Mouse (Mus musculus) neural tube, embryonic 12.5 days (tissue): Measurements from ENCODE around the gene Ampd3. TPM values are rescaled to one million over a fixed set of nuclear protein-coding genes. Genes with fewer than 3 reads are reported as not detected.

Source experiments
- ATAC-seq: fragments of 200-750 bp; cut with Nextera tagmentation; 2 replicates; pipeline ENCODE4 v1.8.0; 2017; ENCODE audit warnings: low read depth, mild to moderate bottlenecking, moderate TSS enrichment, moderate library complexity; ENCODE audit not compliant: low FRiP score
- H3K27ac ChIP-seq: fragments of 300-500 bp; sonication (generic); 2 replicates; pipeline ENCODE4 v1.5.1; 2016
- H3K27me3 ChIP-seq: fragments of 300-500 bp; sonication (generic); replicated peaks from 2 replicates; pipeline ENCODE4 v1.6.1; 2016; ENCODE audit warnings: mild to moderate bottlenecking
- H3K36me3 ChIP-seq: fragments of 300-500 bp; sonication (generic); 2 replicates; pipeline ENCODE4 v1.6.1; 2016; ENCODE audit warnings: mild to moderate bottlenecking
- H3K4me1 ChIP-seq: fragments of 300-500 bp; sonication (generic); 2 replicates; pipeline ENCODE4 v1.6.1; 2016
- H3K4me2 ChIP-seq: fragments of 300-500 bp; sonication (generic); replicated peaks from 2 replicates; pipeline ENCODE4 v1.6.1; 2016; ENCODE audit warnings: mild to moderate bottlenecking
- H3K4me3 ChIP-seq: fragments of 300-500 bp; sonication (generic); 2 replicates; pipeline ENCODE4 v1.5.1; 2016
- H3K9ac ChIP-seq: fragments of 300-500 bp; sonication (generic); 2 replicates; pipeline ENCODE4 v1.6.1; 2016; ENCODE audit warnings: mild to moderate bottlenecking
- H3K9me3 ChIP-seq: fragments of 300-500 bp; sonication (generic); 2 replicates; pipeline ENCODE4 v1.6.1; 2016; ENCODE audit warnings: mild to moderate bottlenecking
- WGBS: fragments of 180-500 bp; shearing (Covaris S2); methylation state at CpG from one replicate; pipeline ENCODE4 v1.1.7; 2016; 5-methylcytosine and 5-hydroxymethylcytosine counted together
- microRNA-seq: library from miRNA; unstranded; fragments of <30 nt; microRNA quantifications from one replicate; pipeline ENCODE4, GENCODE M21; 2017
- polyA plus RNA-seq: library from polyadenylated mRNA; unstranded; fragments of >200 nt; fragmentation: Nextera tagmentation; extraction: Ambion mirVana; gene quantifications from 2 replicates; pipeline ENCODE4 v1.2.1, GENCODE M21; 2016

Ampd3 gene
- polyA plus RNA-seq, 1 experiment from 2014 or later: 3.1 TPM

DNA sequence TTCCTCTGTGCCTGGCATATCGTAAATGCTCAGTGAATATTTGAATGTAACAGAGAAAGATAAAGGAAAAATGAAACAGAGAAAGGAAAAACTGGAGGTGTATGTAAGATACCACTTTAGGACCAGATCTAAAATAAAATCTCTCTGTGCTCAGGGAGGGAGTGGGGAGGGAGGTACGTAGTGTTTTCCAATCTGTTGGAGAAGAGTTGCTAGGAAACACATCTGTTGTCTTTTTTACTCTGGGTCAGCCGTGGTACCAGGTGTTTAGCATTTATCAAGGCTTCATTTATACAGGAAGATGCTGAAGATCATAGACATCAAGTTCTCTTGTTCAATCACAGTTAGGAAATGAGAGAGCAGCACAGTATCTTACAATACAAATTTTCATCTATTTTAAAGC lies 86.5 kb downstream of the Ampd3 start:
- Histone ChIP-seq H3K9me3 (no peaks in the 10 kb centered on the region), H3K4me2 (no peak overlapping the region), H3K4me3 (no peak overlapping the region), H3K9ac (no peak overlapping the region), H3K27me3 (no peaks in the 10 kb centered on the region), H3K36me3 (no peaks in the 10 kb centered on the region), H3K27ac (no peak overlapping the region), H3K4me1 (no peaks in the 10 kb centered on the region)
- no peak for ATAC-seq
- WGBS: 62% methylated on average over 3 of the region's 3 CpGs

DNA sequence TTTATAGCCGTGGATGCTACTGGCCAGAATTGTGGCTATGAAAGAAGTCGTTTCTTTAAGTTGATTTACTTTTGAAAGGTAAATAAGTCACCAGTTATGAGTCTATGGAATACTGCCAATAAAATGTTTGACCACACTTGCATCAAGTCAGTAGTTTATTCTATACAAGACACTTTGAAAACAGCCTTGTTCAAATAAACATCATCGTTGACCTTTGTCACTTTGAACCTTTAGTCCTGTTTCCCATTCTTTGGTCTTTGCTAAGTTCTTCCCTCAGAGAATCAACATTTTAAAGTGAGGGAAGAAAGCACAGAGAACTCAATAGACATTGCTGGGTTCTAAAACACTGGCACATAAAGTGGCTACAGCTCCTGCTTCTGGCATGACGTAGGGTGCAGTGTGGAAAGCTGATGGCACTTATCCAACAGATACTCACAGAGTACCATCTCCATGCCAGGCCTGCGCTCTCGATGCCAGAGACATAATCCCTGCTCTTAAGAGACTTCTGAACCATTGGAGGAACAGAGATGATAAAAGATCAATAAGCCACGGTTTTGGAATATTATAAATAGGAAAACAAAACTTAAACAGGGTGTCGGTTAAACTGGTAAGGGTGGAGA lies 87.0 kb downstream of the Ampd3 start:
- H3K4me3 ChIP-seq: no peak overlapping the region
- H3K4me1 ChIP-seq: no peaks in the 10 kb centered on the region
- no peaks in the 10 kb centered on the region for H3K36me3 ChIP-seq
- no peak overlapping the region for H3K27ac ChIP-seq
- no peak overlapping the region for H3K4me2 ChIP-seq
- ATAC-seq: no peak
- H3K9me3 ChIP-seq: no peaks in the 10 kb centered on the region
- H3K9ac ChIP-seq: no peak overlapping the region
- no peaks in the 10 kb centered on the region for H3K27me3 ChIP-seq
- WGBS: 81% methylated on average over 8 of the region's 8 CpGs

DNA sequence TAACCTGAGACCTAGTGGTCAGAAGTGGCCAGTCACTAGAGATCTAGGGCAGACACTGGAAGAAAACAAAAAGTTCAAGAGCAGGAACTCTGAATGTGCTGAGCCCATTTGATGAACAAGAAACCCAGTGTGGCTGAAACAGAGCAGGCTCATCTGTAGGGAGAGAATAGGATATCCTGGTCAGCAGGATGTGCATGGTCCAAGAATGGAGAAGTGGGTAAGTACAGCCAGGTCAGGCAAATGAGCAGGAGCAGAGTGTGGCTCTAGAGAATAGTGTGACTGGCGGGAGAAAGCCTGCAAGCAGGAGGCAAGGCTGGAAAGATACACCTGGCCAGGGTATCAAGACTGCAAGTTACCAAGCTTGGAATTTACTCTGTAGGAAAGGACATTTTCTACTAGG lies 87.6 kb downstream of the Ampd3 start:
- Histone ChIP-seq H3K9ac (no peak overlapping the region), H3K36me3 (no peaks in the 10 kb centered on the region)

DNA sequence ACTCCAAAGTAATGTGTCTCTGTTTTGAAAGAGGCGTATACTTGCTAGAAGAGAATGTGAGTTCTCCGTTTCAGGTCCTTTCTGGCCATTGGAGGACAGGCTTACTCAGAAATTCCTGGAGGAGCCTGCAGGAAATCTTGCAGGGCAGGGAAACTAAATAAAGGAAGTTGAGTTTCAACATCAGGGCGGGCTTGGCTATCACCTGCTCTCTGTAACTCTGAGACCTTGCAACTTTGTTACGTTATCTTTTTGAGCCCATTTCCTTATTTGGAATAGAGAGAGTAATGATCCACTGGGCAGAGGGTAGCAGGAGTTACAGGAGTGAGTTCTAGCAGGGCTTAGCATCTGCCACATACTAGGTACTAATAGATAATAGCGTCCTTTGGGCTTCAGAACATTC lies 92.1 kb downstream of the Ampd3 start:
- Histone ChIP-seq H3K4me3 (no peak overlapping the region), H3K9ac (no peak overlapping the region), H3K36me3 (no peaks in the 10 kb centered on the region), H3K27me3 (no peaks in the 10 kb centered on the region), H3K4me2 (no peak overlapping the region), H3K9me3 (no peaks in the 10 kb centered on the region), H3K27ac (no peak overlapping the region), H3K4me1 (peaks cover 4% of the 10 kb centered on the region; the same call in 1 of the 2 replicates)
- WGBS: 77% methylated on average over 5 of the region's 5 CpGs
- ATAC-seq: no peak

More for the DNA sequence above, 87.6 kb downstream of the Ampd3 start:
- no peak for ATAC-seq
- WGBS: 78% methylated on average over 1 of the region's 1 CpGs
- no peaks in the 10 kb centered on the region for H3K4me1 ChIP-seq
- no peaks in the 10 kb centered on the region for H3K27me3 ChIP-seq
- no peak overlapping the region for H3K4me2 ChIP-seq
- no peak overlapping the region for H3K27ac ChIP-seq
- no peak overlapping the region for H3K4me3 ChIP-seq
- no peaks in the 10 kb centered on the region for H3K9me3 ChIP-seq

Small RNA genes lying within 50 kb of the gene (microRNA-seq; reads per million reads assigned to microRNA genes)
- gene Gm47282: not detected

Other genes starting within 250 kb of the Ampd3 start
- gene Sbf2, start 153.3 kb upstream of the Ampd3 start, polyA plus RNA-seq: 51.7 and 53.2 TPM in 2 replicates
- 4.0 and 4.3 TPM in 2 replicates for gene Adm, start 140.5 kb upstream of the Ampd3 start, polyA plus RNA-seq
- gene Rnf141, start 76.3 kb downstream of the Ampd3 start, polyA plus RNA-seq: 29.2 and 30.7 TPM in 2 replicates
- gene Lyve1, start 95.0 kb downstream of the Ampd3 start, polyA plus RNA-seq: 4.0 and 4.4 TPM in 2 replicates
- 2.2 and 3.1 TPM in 2 replicates for gene Mrvi1, start 214.3 kb downstream of the Ampd3 start, polyA plus RNA-seq